Mouse (Mus musculus): ENCODE measurements around the gene Ahnak2.

The Ahnak2 gene

DNA sequence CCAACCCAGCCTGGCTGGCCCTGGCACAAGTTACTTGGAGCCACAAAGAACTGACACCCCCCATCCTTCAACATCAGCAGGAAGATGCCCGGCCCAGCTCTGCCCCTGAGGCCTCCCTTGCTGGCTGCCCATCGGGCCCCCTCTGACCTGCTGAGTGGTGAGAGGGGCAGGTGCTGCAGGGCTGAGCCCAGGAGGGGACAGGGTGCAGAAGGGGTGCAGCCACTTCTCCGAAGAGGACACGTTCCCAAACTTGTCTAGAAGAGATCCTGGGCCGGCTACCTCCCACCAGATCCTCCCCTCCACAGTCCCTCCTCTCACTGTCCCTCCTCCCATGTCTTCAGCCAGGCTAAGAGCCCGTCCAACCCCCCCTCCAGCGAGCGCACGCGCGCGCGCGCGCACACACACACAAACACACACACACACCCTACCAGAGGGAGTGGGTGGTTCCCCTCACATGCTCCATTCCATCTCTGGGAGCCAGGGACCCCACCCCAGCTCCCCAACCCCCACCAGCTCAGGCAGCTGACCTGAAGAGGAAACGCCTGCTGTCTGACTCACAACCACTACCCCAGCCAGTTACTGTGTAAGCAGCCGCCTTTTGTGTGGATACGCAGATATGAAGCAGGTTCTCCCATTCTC, 6.9 kb downstream of the Ahnak2 start:
- CTCF ChIA-PET: interaction anchor here in 3 of 4 experiments (0.6 to 1.9 kb wide), 11 partner anchors 8 to 286 kb away, joined by 3 to 5 read pairs (median 4); no protein-coding TSS in a partner anchor
- POLR2A ChIA-PET: interaction anchor here (0.6 to 31.6 kb wide), 24 partner anchors 7 to 345 kb away, joined by 3 to 488 read pairs (median 4); partner anchors contain the start of genes Clba1 (in 3 of the 4), Cdca4 (in 2 of the 4), Pld4 (in 2 of the 4) and Ahnak2 (in 1 of the 4)

DNA sequence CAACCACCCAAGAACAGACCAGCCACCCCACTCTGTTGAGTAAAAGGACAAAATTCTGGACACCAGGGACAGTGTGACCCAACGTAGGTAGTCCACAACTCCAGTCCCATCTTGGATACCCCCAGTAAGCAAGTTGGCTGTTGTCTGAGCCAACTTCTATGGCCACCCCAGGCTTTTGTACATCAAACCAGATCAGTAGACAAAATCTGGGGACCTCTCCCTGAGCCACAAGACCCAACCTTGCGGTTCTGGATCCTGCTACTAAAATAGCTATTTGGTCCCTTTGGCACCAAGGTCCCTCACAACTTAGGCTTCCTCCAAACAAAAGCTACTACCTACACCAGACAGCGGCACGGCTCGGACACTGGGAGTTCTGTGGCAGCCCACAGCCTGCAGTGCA, 7.5 kb downstream of the Ahnak2 start:
- CTCF ChIA-PET: interaction anchor here in 3 of 4 experiments (0.6 to 1.9 kb wide), 7 partner anchors 34 to 196 kb away, joined by 3 to 5 read pairs (median 4); partner anchors contain the start of gene Cdca4 (in 1 of the 3)
- POLR2A ChIA-PET: interaction anchor here in 3 of 4 experiments (0.6 to 31.6 kb wide), 34 partner anchors 7 to 1118 kb away, joined by 3 to 488 read pairs (median 4); partner anchors contain the start of genes Ahnak2 (in 2 of the 3), Cdca4 (in 2 of the 3), Clba1 (in 2 of the 3) and Pld4 (in 2 of the 3)

- ChIA-PET POLR2A (interaction anchor here in 3 of 4 experiments (0.5 to 31.6 kb wide), 59 partner anchors 8 to 1118 kb away, joined by 3 to 488 read pairs (median 4); partner anchors contain the start of genes Ahnak2 (in 2 of the 3), Brf1 (in 2 of the 3), Cdca4 (in 2 of the 3) and Cep170b (in 2 of the 3)), CTCF (interaction anchor here in 3 of 4 experiments (0.6 to 1.9 kb wide), 15 partner anchors 34 to 242 kb away, joined by 3 to 5 read pairs (median 4); partner anchors contain the start of genes Akt1 (in 1 of the 3), Cdca4 (in 1 of the 3) and Pld4 (in 1 of the 3))
Observed at GRCm38 (mm10) chr12:112794356-112794816, 8.1 kb downstream of the Ahnak2 start.

DNA sequence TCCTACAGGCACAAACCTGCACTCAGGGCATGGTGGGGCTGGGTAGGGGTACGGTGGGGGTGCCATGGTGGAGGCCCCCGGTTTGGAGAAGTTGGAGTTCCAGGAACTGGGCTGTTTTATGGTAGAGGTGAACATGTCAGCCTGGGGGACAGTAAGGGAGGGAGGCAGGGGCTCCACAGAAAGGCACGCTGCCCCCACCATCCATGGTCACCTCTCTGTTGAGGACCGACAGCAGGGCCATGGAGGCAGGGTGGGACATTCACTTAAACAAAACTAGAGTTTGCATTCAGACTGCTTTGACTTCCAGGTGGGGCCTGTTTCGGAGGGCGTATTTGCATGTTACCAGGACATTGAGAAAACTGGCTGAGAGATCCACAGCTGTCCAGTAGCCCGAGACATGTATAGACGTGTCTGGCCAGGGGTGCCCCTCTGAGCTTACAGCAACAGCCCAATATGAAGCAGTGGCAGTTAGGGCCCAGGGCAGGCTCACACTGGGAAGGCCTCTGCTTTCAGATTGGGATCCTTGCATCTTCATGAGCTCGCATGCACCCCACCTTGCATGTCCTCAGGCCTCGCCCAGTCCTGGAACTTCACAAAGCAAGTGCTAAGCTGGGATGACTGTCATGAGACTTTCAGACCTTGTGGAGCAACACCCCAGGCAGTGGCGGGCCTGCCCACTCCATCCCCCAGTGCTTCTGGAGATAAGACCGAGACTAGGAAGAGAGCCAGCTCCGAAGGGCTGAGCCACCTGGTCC, 8.7 kb downstream of the Ahnak2 start:
- ChIA-PET POLR2A (interaction anchor here in 3 of 4 experiments (0.7 to 31.6 kb wide), 53 partner anchors 8 to 855 kb away, joined by 3 to 488 read pairs (median 4); partner anchors contain the start of genes Ahnak2 (in 2 of the 3), Brf1 (in 2 of the 3), Cdca4 (in 2 of the 3) and Cep170b (in 2 of the 3)), CTCF (interaction anchor here in 3 of 4 experiments (0.7 to 1.9 kb wide), 15 partner anchors 34 to 241 kb away, joined by 3 to 5 read pairs (median 4); partner anchors contain the start of genes Akt1 (in 1 of the 3), Cdca4 (in 1 of the 3) and Pld4 (in 1 of the 3))

DNA sequence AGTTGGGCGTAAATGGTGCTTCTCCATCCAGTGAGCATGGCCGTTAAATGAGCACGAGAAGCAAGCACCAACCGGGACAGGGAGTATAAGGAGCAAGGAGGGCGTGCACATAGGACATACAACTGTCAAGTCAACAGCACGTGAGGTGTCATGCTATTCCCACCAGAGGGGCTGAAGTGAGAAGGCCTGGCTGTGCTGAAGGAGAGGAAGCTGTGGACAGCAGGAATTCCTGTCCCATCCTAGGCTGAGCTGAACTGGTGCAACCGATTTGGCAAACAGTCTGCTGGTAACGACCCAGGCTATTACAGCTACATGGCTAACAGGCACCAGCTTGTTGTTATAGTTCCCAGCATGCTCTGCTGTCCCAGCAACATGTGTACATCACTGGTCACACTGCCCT, 11.4 kb downstream of the Ahnak2 start:
- ChIA-PET CTCF (interaction anchor here in 3 of 4 experiments (0.6 to 1.7 kb wide), 5 partner anchors 9 to 67 kb away, joined by 3 to 5 read pairs (median 4); no protein-coding TSS in a partner anchor), POLR2A (interaction anchor here in 2 of 4 experiments (1.1 to 31.6 kb wide), 7 partner anchors 14 to 70 kb away, joined by 3 to 488 read pairs (median 3); partner anchors contain the start of genes Cdca4 (in 1 of the 2), Cep170b (in 1 of the 2) and Clba1 (in 1 of the 2))

DNA sequence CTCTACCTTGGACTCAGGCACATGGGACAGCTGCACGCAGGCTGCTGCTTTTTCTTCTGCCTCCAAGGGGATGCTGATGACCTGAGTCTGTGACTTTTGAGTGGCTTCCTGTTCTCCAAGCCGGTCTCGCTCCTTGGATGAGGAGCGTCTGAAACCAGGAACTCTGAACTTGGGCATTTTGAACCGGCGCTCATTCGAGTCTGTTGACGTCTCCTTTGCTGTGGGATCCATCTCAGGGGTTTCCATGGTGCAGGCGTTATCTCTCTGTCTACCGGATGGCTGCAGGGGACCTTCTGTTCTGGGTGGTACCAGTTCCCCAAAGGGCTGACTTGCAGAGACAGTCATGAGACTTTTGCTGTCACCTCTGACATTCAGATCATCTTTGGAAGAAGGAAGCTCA, 28.0 kb downstream of the Ahnak2 start:
- CTCF ChIA-PET: interaction anchor here in 1 of 4 experiments (0.9 to 1.3 kb wide), 3 partner anchors 27 to 67 kb away, joined by 3 read pairs; no protein-coding TSS in a partner anchor
- POLR2A ChIA-PET: interaction anchor here in 2 of 4 experiments (1.0 to 2.4 kb wide), 4 partner anchors 9 to 24 kb away, joined by 3 to 8 read pairs (median 4); no protein-coding TSS in a partner anchor

DNA sequence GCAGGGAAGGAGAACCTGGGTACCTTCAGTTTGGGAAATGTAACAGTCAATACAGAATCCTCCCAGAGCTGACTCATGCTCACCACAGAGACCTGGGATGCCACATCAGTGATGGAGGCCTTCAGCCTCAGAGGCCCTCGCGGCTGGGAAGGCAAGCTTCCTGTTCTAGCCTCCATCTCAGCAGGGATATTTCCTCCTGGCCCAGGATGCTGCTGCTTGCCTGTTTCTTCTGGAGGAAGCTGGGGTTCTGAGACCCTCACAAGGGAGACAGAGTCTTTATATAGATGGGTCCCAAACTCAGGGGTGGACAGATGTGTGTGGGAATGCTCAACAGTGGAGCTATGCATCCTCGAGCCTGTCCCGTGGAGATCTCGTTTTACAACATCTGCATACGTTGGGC, 28.4 kb downstream of the Ahnak2 start:
- POLR2A ChIA-PET: interaction anchor here in 2 of 4 experiments (1.0 to 2.4 kb wide), 6 partner anchors 9 to 231 kb away, joined by 3 to 8 read pairs (median 3); no protein-coding TSS in a partner anchor

GRCm38 (mm10) chr12:112773366-112773765, 29.1 kb downstream of the Ahnak2 start:
- ChIA-PET POLR2A (interaction anchor here in 2 of 4 experiments (1.0 to 2.4 kb wide), 4 partner anchors 18 to 231 kb away, joined by 3 to 8 read pairs (median 4); no protein-coding TSS in a partner anchor), CTCF (interaction anchor here in 1 of 4 experiments (1.3 kb wide), 1 partner anchor 66 kb away, joined by 3 read pairs; no protein-coding TSS in a partner anchor)

More for the DNA sequence above, 28.4 kb downstream of the Ahnak2 start:
- CTCF ChIA-PET: interaction anchor here in 1 of 4 experiments (0.9 to 1.3 kb wide), 3 partner anchors 27 to 67 kb away, joined by 3 read pairs; no protein-coding TSS in a partner anchor

DNA sequence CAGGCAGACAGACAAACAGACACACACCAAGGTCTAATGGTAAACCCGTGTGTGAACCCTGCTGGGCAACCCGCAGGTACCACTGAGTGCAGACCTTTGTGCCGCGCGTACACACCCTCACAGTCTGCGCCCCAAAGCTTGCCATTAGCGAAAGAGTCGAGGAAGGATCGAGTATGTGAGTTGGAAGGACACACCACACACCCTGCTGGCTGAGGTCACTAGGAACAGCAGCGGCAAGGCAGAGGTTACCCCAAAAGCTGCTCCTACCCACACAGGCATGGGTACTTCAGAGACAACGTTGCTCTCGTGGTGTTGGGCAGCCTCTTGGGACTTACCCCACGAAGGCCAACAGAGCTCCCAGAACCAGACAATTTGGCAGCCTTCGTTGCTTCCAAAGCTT, 30.2 kb downstream of the Ahnak2 start:
- POLR2A ChIA-PET: interaction anchor here in 2 of 4 experiments (1.0 to 2.4 kb wide), 2 partner anchors 22 to 25 kb away, joined by 5 to 8 read pairs; no protein-coding TSS in a partner anchor
- CTCF ChIA-PET: interaction anchor here in 1 of 4 experiments (0.9 kb wide), 1 partner anchor 26 kb away, joined by 4 read pairs; no protein-coding TSS in a partner anchor

GRCm38 (mm10) chr12:112770396-112770795, 32.1 kb downstream of the Ahnak2 start:
- CTCF ChIA-PET: interaction anchor here in 2 of 4 experiments (0.6 to 1.4 kb wide), 2 partner anchors 23 to 26 kb away, joined by 5 to 6 read pairs; no protein-coding TSS in a partner anchor

GRCm38 (mm10) chr12:112769751-112770150, 32.7 kb downstream of the Ahnak2 start:
- POLR2A ChIA-PET: interaction anchor here in 3 of 4 experiments (0.5 to 1.9 kb wide), 4 partner anchors 9 to 213 kb away, joined by 3 to 8 read pairs (median 3); partner anchors contain the start of gene Pld4 (in 1 of the 3)

More at GRCm38 (mm10) chr12:112770396-112770795, 32.1 kb downstream of the Ahnak2 start:
- POLR2A ChIA-PET: interaction anchor here in 3 of 4 experiments (1.1 to 1.9 kb wide), 3 partner anchors 10 to 27 kb away, joined by 3 to 8 read pairs (median 3); partner anchors contain the start of gene Pld4 (in 1 of the 3)

GRCm38 (mm10) chr12:112769031-112769430, 33.4 kb downstream of the Ahnak2 start:
- CTCF ChIA-PET: interaction anchor here in 2 of 4 experiments (0.6 to 1.3 kb wide), 2 partner anchors 22 to 104 kb away, joined by 3 read pairs; no protein-coding TSS in a partner anchor
- POLR2A ChIA-PET: interaction anchor here in 2 of 4 experiments (1.0 to 1.9 kb wide), 2 partner anchors 9 to 24 kb away, joined by 3 to 8 read pairs; partner anchors contain the start of gene Pld4 (in 1 of the 2)

More at GRCm38 (mm10) chr12:112769751-112770150, 32.7 kb downstream of the Ahnak2 start:
- CTCF ChIA-PET: no interaction called here

DNA sequence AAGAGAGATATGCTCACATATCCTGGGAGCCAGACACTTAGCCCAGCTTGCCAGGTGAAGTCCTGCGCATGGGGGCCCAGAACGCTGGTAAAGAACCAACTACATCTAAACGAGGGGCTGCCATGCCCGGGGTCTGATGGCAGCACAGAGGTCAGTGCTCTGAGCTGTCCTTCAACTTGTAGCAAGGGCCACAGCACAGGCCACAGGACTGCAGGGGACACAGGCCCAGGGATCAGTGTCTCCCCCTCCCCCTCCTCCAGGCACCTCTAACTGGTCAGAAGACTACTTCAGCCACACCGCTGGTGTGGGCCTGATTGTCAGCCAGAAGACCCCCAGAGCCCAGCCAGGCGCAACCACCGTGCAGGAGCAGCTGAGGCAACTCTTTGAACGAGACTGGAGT, 34.3 kb downstream of the Ahnak2 start:
- ChIA-PET CTCF (interaction anchor here in 2 of 4 experiments (0.6 to 1.3 kb wide), 2 partner anchors 23 to 105 kb away, joined by 3 read pairs; no protein-coding TSS in a partner anchor), POLR2A (interaction anchor here in 1 of 4 experiments (1.0 kb wide), 1 partner anchor 25 kb away, joined by 3 read pairs; no protein-coding TSS in a partner anchor)

- CTCF ChIA-PET: no interaction called here
- POLR2A ChIA-PET: no interaction called here
Observed at GRCm38 (mm10) chr12:112767036-112767890, 35.2 kb downstream of the Ahnak2 start.

DNA sequence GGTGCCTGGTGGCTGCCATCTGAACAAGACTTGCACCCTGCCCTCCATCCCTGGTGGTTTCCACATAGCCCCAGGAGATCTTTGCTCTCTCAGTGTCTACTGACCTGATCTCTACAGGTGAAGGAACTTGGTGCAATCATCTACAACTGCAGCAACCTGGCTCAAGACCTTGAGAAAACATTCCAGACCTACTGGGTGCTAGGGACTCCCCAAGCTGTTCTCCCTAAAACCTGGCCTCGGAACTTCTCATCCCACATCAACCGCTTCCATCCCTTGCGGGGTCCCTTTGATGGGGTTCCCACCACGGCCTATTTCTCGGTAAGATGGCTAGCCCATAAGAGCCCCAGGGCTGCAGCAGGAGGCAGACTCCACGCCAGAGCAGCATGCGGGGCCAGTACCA, 35.9 kb downstream of the Ahnak2 start:
- POLR2A ChIA-PET: no interaction called here
- CTCF ChIA-PET: no interaction called here

DNA sequence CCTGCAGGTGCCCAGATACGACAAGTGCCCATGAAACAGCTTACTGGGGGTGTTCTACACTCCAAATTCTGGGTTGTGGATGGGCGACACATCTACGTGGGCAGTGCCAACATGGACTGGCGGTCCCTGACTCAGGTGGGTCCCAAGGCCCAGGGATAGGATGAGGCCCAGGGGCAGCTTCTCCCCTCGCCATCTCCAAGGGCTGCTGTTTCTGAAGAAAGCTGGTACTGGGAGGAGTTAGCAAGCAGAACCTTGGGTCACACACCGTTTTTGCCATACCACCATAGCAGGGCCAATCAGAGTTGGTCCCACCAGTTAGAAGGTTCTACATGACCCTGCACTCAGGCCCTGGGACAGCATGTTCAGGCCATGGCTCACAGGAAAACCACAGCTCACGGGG, 37.5 kb downstream of the Ahnak2 start:
- ChIA-PET CTCF (no interaction called here), POLR2A (interaction anchor here in 1 of 4 experiments (1.2 kb wide), 1 partner anchor 9 kb away, joined by 3 read pairs; no protein-coding TSS in a partner anchor)

All from embryonic stem cell, embryonic (primary cell).